Mouse (Mus musculus): ENCODE data around the gene Zbed5.
"Not testable (repeated sequence)": the region's sequence is repeated elsewhere in the genome, so short reads cannot be mapped to it uniquely, and the experiment has no call there.

The Zbed5 gene

DNA sequence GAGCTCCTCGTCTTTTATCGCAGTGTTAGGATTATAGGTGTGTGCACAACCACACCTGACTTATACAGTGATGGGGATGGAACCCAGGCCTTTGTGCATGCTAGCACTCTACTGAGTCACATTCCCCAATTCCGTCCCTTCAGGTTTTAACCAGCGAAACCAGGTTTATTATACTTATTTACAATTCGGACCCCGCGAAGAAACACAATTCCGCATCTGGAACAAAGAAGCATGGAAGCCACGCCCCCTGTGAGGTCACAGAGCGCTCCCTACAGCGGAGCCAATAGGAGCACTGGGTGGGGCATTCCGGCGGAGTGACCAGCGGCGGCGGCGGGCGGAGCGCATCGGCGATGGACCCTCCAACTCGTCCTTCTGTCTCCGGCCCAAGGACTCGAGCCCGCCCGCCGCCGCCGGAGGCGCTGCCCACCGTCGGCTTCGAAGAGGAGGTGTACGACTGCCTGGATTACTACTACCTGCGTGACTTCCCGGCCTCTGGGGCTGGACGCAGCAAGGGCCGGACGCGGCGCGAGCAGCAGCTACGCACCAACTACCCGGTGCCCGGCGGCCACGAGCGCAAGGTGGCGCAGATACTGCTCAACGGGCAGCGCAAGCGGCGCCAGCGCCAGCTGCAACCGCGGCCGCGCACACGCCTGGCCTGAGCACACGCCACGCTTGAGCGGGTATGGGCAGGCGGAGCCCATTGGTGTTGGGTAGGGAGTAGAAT, 12.9 kb downstream of the Zbed5 start, which contains the start of gene Nupr1l:
Nupr1l (plus strand) TSS at position 299 of the 724 bp plus-strand sequence.
- DNase-seq (ENCODE audit: low spot score): peak; percentile 75

DNA sequence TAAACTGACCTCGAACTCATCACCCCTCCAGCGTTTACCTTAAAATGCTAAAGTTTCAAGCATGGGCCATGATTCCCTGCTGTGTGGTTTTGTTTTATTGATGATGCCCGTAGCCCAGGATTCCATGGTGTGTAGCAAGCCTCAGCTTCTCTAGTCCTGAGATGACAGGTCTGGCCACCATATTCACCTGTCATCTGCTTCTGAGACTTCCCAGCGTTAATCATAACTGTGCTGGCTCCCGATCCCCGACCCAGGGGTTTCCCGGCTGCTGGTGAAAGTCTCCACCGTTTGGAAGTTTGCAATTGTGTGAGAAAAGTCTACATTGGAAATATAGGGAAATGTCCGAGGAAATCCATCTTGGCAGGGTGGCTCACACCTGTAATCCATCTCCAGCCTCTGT, 13.6 kb downstream of the Zbed5 start:
- no peak for DNase-seq (ENCODE audit: low spot score)

DNA sequence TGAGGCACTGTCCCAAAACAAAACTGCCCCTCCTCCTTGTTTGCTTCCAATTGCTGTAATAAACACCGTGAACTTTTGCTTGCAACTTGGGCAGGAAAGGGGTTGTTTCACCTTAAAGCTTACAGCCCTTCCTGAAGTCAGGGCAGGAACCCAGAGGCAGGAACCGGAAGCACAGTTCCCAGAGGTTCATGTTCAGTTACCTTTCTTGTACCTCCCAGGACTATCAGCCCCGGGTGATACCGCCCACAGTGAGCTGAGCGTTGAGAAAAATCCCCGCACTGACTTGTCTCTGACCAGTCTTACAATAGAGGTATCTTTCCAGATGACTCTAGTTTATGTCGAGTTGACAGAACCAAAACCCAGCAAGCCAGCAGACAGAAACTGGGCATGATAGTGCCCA, 14.1 kb downstream of the Zbed5 start:
- no peak for DNase-seq (ENCODE audit: low spot score)

DNA sequence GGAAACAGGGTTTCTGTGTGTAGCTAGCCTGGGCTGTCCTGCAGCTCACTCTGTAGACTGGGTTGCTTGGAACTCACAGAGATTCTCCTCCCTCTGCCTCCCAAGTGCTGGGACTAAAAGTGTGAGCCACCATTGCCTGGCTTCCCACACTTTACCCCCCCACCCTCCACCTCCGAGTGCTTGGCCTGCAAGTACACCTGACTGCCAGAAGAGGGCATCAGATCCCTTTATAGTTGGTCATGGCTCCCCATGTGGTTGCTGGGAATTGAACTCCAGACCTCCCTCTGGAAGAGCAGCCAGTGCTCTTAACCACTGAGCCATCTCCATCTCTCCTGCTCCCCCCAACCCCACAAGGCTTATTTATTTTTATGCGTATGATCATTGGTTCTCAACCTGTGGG, 18.5 kb downstream of the Zbed5 start:
- DNase-seq (ENCODE audit: low spot score): no peak

- DNase-seq (ENCODE audit: low spot score): not testable (repeated sequence)
Measured at GRCm38 (mm10) chr5:129915491-129915890, 20.0 kb downstream of the Zbed5 start.

GRCm38 (mm10) chr5:129918065-129918651, 22.6 kb downstream of the Zbed5 start:
- no peak for DNase-seq (ENCODE audit: low spot score)

DNA sequence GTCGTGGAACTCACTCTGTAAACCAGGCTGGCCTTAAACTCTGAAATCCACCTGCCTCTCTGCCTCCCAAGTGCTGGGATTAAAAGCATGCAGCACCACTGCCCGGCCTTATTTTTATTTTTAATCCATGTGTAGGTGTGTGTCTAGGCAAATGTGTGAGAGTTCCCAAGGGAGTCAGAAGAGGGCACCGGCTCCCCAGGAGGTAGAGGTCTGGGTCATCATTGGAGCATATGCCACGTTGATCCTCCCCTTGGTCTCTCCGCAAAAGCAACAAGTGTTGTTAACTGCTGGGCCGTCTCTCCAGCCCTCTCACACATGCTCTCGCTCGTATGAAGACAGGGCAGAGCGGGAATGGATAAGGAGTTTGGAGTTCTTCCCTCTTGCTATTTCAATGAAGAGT, 23.2 kb downstream of the Zbed5 start:
- DNase-seq (ENCODE audit: low spot score): no peak

DNA sequence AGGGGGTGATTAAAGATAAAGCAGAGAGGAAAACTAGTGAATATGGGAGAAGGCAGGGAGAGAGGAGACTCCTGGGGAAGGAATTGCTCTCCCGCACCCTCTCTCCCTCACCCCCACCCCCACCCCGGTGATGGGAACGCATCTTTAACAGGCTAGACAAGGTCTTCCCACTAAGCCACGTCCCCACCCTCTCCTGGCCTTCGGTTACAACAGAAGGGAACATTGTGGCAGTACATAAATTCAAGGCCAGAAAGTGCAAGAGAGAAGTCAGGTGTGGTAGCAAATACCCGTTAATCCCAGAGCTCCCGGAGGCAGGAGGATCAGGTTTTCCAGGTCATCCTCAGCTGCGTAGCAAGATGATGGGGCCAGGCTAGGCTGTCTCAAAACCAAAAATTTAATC, 23.8 kb downstream of the Zbed5 start:
- no peak for DNase-seq (ENCODE audit: low spot score)

GRCm38 (mm10) chr5:129921972-129922371, 26.4 kb downstream of the Zbed5 start:
- DNase-seq (ENCODE audit: low spot score): no peak

GRCm38 (mm10) chr5:129924820-129925452, 29.4 kb downstream of the Zbed5 start:
- DNase-seq (ENCODE audit: low spot score): no peak

GRCm38 (mm10) chr5:129925933-129926332, 30.4 kb downstream of the Zbed5 start:
- DNase-seq (ENCODE audit: low spot score): no peak

GRCm38 (mm10) chr5:129929924-129930855, 34.7 kb downstream of the Zbed5 start:
- DNase-seq (ENCODE audit: low spot score): no peak

- DNase-seq (ENCODE audit: low spot score): no peak
Measured at GRCm38 (mm10) chr5:129936941-129937340, 41.4 kb downstream of the Zbed5 start.

DNA sequence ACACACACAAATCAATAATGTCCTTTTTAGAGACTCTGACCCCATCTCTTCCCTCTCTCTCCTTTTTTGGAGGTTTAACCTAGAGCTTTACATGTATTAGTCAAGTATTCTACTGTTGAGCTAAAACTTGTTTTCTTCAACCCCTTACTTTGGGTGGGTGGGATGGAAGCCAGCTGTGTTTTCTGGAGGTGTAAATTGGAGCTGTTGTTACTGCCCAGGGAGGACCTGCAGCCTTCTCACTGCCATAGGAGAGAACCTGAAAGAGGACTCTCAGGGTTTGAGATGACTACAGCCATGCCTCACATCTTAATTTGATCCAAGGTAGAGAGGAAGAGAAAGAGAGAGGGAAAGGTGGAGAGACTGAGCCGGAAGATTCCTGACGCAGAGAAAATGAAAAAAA, 44.8 kb downstream of the Zbed5 start:
- no peak for DNase-seq (ENCODE audit: low spot score)

GRCm38 (mm10) chr5:129940736-129941494, 45.4 kb downstream of the Zbed5 start:
- no peak for DNase-seq (ENCODE audit: low spot score)

- peak; percentile 93 for DNase-seq (ENCODE audit: low spot score)
Measured at GRCm38 (mm10) chr5:129941495-129942045, 46.0 kb downstream of the Zbed5 start, which contains the start of gene Vkorc1l1. Gene Vkorc1l1 (plus strand): TSS chr5:129941970.

- DNase-seq (ENCODE audit: low spot score): peak; percentile 7
Measured at GRCm38 (mm10) chr5:129942073-129942939, 46.8 kb downstream of the Zbed5 start.

- no peak for DNase-seq (ENCODE audit: low spot score)
Measured at GRCm38 (mm10) chr5:129943402-129943801, 47.9 kb downstream of the Zbed5 start.

DNA sequence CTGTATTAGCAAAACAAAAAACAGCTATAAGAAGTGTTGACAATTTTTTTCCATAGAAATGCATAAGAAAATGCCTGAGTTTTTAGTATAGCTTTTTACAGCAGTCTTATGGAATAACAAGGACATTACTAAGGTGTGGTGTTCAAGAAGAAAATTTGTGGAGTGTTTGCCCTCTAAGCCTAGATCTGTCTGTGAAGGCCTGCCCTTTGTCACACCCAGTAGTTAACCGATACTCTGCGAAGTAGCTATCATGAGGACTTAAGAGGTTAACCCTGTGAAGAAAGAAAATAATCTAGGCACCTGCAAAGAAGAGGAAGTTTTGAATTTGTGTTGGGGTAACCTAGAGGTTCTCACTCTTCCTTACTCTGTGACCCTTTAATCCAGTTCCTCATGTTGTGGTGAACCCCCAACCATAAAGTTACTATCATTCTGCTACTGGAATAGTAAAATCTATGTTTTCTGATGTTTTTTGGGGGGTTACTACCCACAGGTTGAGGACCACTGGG, 52.1 kb downstream of the Zbed5 start:
- no peak for DNase-seq (ENCODE audit: low spot score)

GRCm38 (mm10) chr5:129952143-129952542, 56.6 kb downstream of the Zbed5 start:
- DNase-seq (ENCODE audit: low spot score): no peak

All from ovary, postnatal 10 days (tissue).